Mouse (Mus musculus) liver, adult 2 months (tissue): Measurements from ENCODE around the gene Tmem243. TPM values are rescaled to one million over a fixed set of nuclear protein-coding genes. Genes with fewer than 3 reads are reported as not detected.

ENCODE experiments used
- DNase-seq: peaks from one replicate; pipeline ENCODE4 v3.0.0-alpha.2; 2011; ENCODE audit warnings: low read depth, low spot score; ENCODE audit errors: extremely low read depth
- H3K27ac ChIP-seq: fragments of 200-500 bp; replicated peaks from 2 replicates; pipeline ENCODE4 v1.5.1; 2012; ENCODE audit warnings: low read depth, mild to moderate bottlenecking, control low read depth, inconsistent platforms, low read length; ENCODE audit not compliant: insufficient read depth
- H3K27me3 ChIP-seq: fragments of 200-500 bp; 2 replicates; pipeline ENCODE4 v1.6.1; 2012; ENCODE audit warnings: mild to moderate bottlenecking, moderate library complexity, low read length, inconsistent platforms; ENCODE audit not compliant: control insufficient read depth, insufficient read depth
- H3K36me3 ChIP-seq: fragments of 200-500 bp; 2 replicates; pipeline ENCODE4 v1.6.1; 2012; ENCODE audit warnings: low read length, inconsistent platforms; ENCODE audit not compliant: control insufficient read depth, insufficient read depth
- H3K4me1 ChIP-seq: fragments of 200-500 bp; 2 replicates; pipeline ENCODE4 v1.6.1; 2011; ENCODE audit warnings: low read length; ENCODE audit not compliant: control insufficient read depth, insufficient read depth
- H3K4me3 ChIP-seq: fragments of 200-500 bp; 2 replicates; pipeline ENCODE4 v1.5.1; 2011; ENCODE audit warnings: low read depth, mild to moderate bottlenecking, control low read depth, low read length, moderate library complexity; ENCODE audit not compliant: insufficient read depth
- H3K79me2 ChIP-seq: fragments of 200-500 bp; 2 replicates; pipeline ENCODE4 v1.6.1; 2012; ENCODE audit warnings: inconsistent platforms, mild to moderate bottlenecking, low read length, moderate library complexity; ENCODE audit not compliant: control insufficient read depth, insufficient read depth
- H3K9ac ChIP-seq: fragments of 200-500 bp; 2 replicates; pipeline ENCODE4 v1.6.1; 2012; ENCODE audit warnings: low read depth, mild to moderate bottlenecking, control low read depth, inconsistent platforms, low read length
- CTCF ChIP-seq: fragments of 200-500 bp; IDR thresholded peaks from 2 replicates; pipeline ENCODE4 v1.5.1; 2011; ENCODE audit warnings: low read depth, low read length, control low read depth
- POLR2A ChIP-seq: fragments of 200-500 bp; IDR thresholded peaks from 2 replicates; pipeline ENCODE4 v1.6.1; 2011; ENCODE audit warnings: low read length, control low read depth; ENCODE audit not compliant: insufficient read depth; ENCODE audit errors: extremely low read depth
- WGBS: fragments of 180-500 bp; shearing (Covaris S2); methylation state at CpG from one replicate; pipeline ENCODE4 v1.1.7; 2018; 5-methylcytosine and 5-hydroxymethylcytosine counted together
- polyA plus RNA-seq: library from polyadenylated mRNA; depleted of rRNA; stranded (reverse); fragments of >200 nt; gene quantifications from 2 replicates; pipeline ENCODE4 v1.2.3, GENCODE M21; 2012; rRNA removed
- total RNA-seq: library from RNA; depleted of rRNA; stranded (reverse); fragments of >200 nt; gene quantifications from 2 replicates; pipeline ENCODE4 v1.2.3, GENCODE M21; 2014; rRNA removed

Tmem243 gene
- 79.5 and 96.6 TPM in 2 replicates for total RNA-seq
- 62.1 and 73.2 TPM in 2 replicates for polyA plus RNA-seq

GRCm38 (mm10) chr5:9100207-9100848, at the start of gene Tmem243:
TSS of gene Tmem243 (plus strand) at chr5:9100668.
- no peaks in the 10 kb centered on the region for H3K27me3 ChIP-seq
- WGBS: under 1% methylated on average over 59 of the region's 59 CpGs
- H3K27ac ChIP-seq: peak within 1 kb of the TSS; percentile 71
- peak within 1 kb of the TSS; percentile 94 for H3K9ac ChIP-seq
- peaks cover 19% of the 10 kb centered on the region for H3K4me1 ChIP-seq
- H3K79me2 ChIP-seq: peaks cover 18% of the 10 kb centered on the region; the same call in 1 of the 2 replicates
- H3K4me3 ChIP-seq: peak within 1 kb of the TSS; percentile 64
- DNase-seq: peak; percentile 86
- TF ChIP-seq CTCF (no peak), POLR2A (peak; percentile 90)
- H3K36me3 ChIP-seq: peaks cover 3% of the 10 kb centered on the region; the same call in 1 of the 2 replicates

GRCm38 (mm10) chr5:9056020-9056660, 44.3 kb upstream of the Tmem243 start:
- TF ChIP-seq CTCF (peak; percentile 43; the same call in 1 of the 2 replicates), POLR2A (no peak)

GRCm38 (mm10) chr5:9057277-9057879, 43.1 kb upstream of the Tmem243 start:
- WGBS: 18% methylated on average over 5 of the region's 5 CpGs
- no peak overlapping the region for H3K9ac ChIP-seq
- no peaks in the 10 kb centered on the region for H3K79me2 ChIP-seq
- no peaks in the 10 kb centered on the region for H3K27me3 ChIP-seq
- peaks cover 4% of the 10 kb centered on the region; the same call in 1 of the 2 replicates for H3K4me1 ChIP-seq
- no peak overlapping the region for H3K27ac ChIP-seq
- DNase-seq: peak; percentile 92
- no peaks in the 10 kb centered on the region for H3K36me3 ChIP-seq
- TF ChIP-seq CTCF (no peak), POLR2A (no peak)
- H3K4me3 ChIP-seq: no peak overlapping the region

More at GRCm38 (mm10) chr5:9056020-9056660, 44.3 kb upstream of the Tmem243 start:
- DNase-seq: peak; percentile 83
- H3K27ac ChIP-seq: peak overlapping the region; percentile 46; the same call in 1 of the 2 replicates
- H3K27me3 ChIP-seq: no peaks in the 10 kb centered on the region
- H3K9ac ChIP-seq: no peak overlapping the region
- H3K79me2 ChIP-seq: no peaks in the 10 kb centered on the region
- peaks cover 4% of the 10 kb centered on the region; the same call in 1 of the 2 replicates for H3K4me1 ChIP-seq
- WGBS: 12% methylated on average over 3 of the region's 3 CpGs
- H3K36me3 ChIP-seq: no peaks in the 10 kb centered on the region
- H3K4me3 ChIP-seq: no peak overlapping the region

- peaks cover 4% of the 10 kb centered on the region; the same call in 1 of the 2 replicates for H3K4me1 ChIP-seq
- TF ChIP-seq CTCF (0 out of 2 replicates have a peak, but pooled peaks have one; percentile 10), POLR2A (no peak)
- DNase-seq: peak; percentile 72
- peak overlapping the region; percentile 21; the same call in 1 of the 2 replicates for H3K9ac ChIP-seq
- 0 out of 2 replicates have a peak overlapping the region, but pooled peaks have one; percentile 2 for H3K27ac ChIP-seq
- WGBS: 56% methylated on average over 6 of the region's 6 CpGs
- H3K36me3 ChIP-seq: no peaks in the 10 kb centered on the region
- H3K27me3 ChIP-seq: no peaks in the 10 kb centered on the region
- no peaks in the 10 kb centered on the region for H3K79me2 ChIP-seq
- H3K4me3 ChIP-seq: peak overlapping the region; percentile 6; the same call in 1 of the 2 replicates
Measured at GRCm38 (mm10) chr5:9059303-9060023, 41.0 kb upstream of the Tmem243 start.

GRCm38 (mm10) chr5:9060228-9060627, 40.2 kb upstream of the Tmem243 start:
- peaks cover 4% of the 10 kb centered on the region; the same call in 1 of the 2 replicates for H3K4me1 ChIP-seq
- no peaks in the 10 kb centered on the region for H3K27me3 ChIP-seq
- no peak overlapping the region for H3K4me3 ChIP-seq
- no peaks in the 10 kb centered on the region for H3K36me3 ChIP-seq
- no peak for TF ChIP-seq CTCF
- no peak for TF ChIP-seq POLR2A
- no peaks in the 10 kb centered on the region for H3K79me2 ChIP-seq
- H3K9ac ChIP-seq: no peak overlapping the region
- 94% methylated on average over 14 of the region's 14 CpGs for WGBS
- DNase-seq: no peak
- H3K27ac ChIP-seq: no peak overlapping the region
